8 mouse cellular contexts compared by ENCODE assay signal in genomic region chr5:113014808-113015235, GRCm38 (mm10). TPM values are rescaled to one million over a fixed set of nuclear protein-coding genes. Genes with fewer than 3 reads are reported as not detected.
A peak's percentile ranks its signal among the peaks of the same experiment; 100 is the strongest.
DNase-seq lines count a peak whose midpoint lies in the region; ATAC-seq lines count a peak whose summit lies in the region.

No protein-coding gene starts in this region.

- H3K27ac ChIP-seq in forebrain, embryonic 10.5 days, result peak overlapping the region; percentile 86
- 0 out of 2 replicates have a peak overlapping the region, but pooled peaks have one; percentile 7 for H3K27ac ChIP-seq in hindbrain, embryonic 12.5 days
- H3K27ac ChIP-seq in limb, embryonic 12.5 days, result no peak overlapping the region
- peak overlapping the region; percentile 69 for H3K27ac ChIP-seq in midbrain, embryonic 15.5 days

- peak overlapping the region; percentile 69 for H3K4me3 ChIP-seq in forebrain, embryonic 10.5 days
- peak overlapping the region; percentile 63 for H3K4me3 ChIP-seq in hindbrain, embryonic 12.5 days
- peak overlapping the region; percentile 60 for H3K4me3 ChIP-seq in limb, embryonic 12.5 days (replicated peaks)
- H3K4me3 ChIP-seq in midbrain, embryonic 15.5 days, result peak overlapping the region; percentile 74

- 3% methylated on average over 14 of the region's 14 CpGs for WGBS in forebrain, embryonic 10.5 days
- 4% methylated on average over 12 of the region's 14 CpGs for WGBS in hindbrain, embryonic 12.5 days
- WGBS in limb, embryonic 12.5 days, result 2% methylated on average over 14 of the region's 14 CpGs
- 2% methylated on average over 14 of the region's 14 CpGs for WGBS in midbrain, embryonic 15.5 days

- H3K27me3 ChIP-seq in forebrain, embryonic 10.5 days (ENCODE audit: poor library complexity, severe bottlenecking), result peaks cover 41% of the 10 kb centered on the region
- peaks cover 15% of the 10 kb centered on the region for H3K27me3 ChIP-seq in hindbrain, embryonic 12.5 days
- peaks cover 20% of the 10 kb centered on the region; the same call in 1 of the 2 replicates for H3K27me3 ChIP-seq in limb, embryonic 12.5 days
- no peaks in the 10 kb centered on the region for H3K27me3 ChIP-seq in midbrain, embryonic 15.5 days (replicated peaks)

- ATAC-seq in hindbrain, embryonic 12.5 days (ENCODE audit: low FRiP score), result peak; percentile 57; the same call in 1 of the 2 replicates
- ATAC-seq in limb, embryonic 12.5 days (ENCODE audit: insufficient number of reproducible peaks, insufficient read depth, low FRiP score, low TSS enrichment, low read depth), result peak; percentile 35; the same call in 1 of the 2 replicates
- peak; percentile 50; the same call in 1 of the 2 replicates for ATAC-seq in midbrain, embryonic 15.5 days (replicated peaks)

- DNase-seq in adrenal gland, adult 2 months, result peak; percentile 41
- no peak for DNase-seq in adrenal gland, postnatal 4 days (ENCODE audit: low spot score in 2 of 2)
- DNase-seq in brain, adult 2 months (ENCODE audit: low read depth, low spot score), result peak; percentile 50
- no peak for DNase-seq in forebrain, embryonic 10.5 days (ENCODE audit: extremely low spot score, low spot score)
- peak; percentile 54 to 59 for DNase-seq in urinary bladder, postnatal 36 days (ENCODE audit: low spot score in 2 of 2)

- H3K9me3 ChIP-seq in forebrain, embryonic 10.5 days, result no peaks in the 10 kb centered on the region
- H3K9me3 ChIP-seq in hindbrain, embryonic 12.5 days (replicated peaks), result no peaks in the 10 kb centered on the region
- no peaks in the 10 kb centered on the region for H3K9me3 ChIP-seq in limb, embryonic 12.5 days
- H3K9me3 ChIP-seq in midbrain, embryonic 15.5 days, result no peaks in the 10 kb centered on the region

- H3K4me1 ChIP-seq in forebrain, embryonic 10.5 days, result peaks cover 23% of the 10 kb centered on the region
- peaks cover 19% of the 10 kb centered on the region for H3K4me1 ChIP-seq in hindbrain, embryonic 12.5 days
- H3K4me1 ChIP-seq in limb, embryonic 12.5 days (replicated peaks), result peaks cover 19% of the 10 kb centered on the region
- H3K4me1 ChIP-seq in midbrain, embryonic 15.5 days, result peaks cover 21% of the 10 kb centered on the region

- no peaks in the 10 kb centered on the region for H3K36me3 ChIP-seq in forebrain, embryonic 10.5 days (replicated peaks)
- H3K36me3 ChIP-seq in hindbrain, embryonic 12.5 days, result no peaks in the 10 kb centered on the region
- H3K36me3 ChIP-seq in limb, embryonic 12.5 days, result 0 out of 2 replicates have a peak, but pooled peaks cover 4% of the 10 kb centered on the region
- no peaks in the 10 kb centered on the region for H3K36me3 ChIP-seq in midbrain, embryonic 15.5 days (replicated peaks)

- H3K9ac ChIP-seq in hindbrain, embryonic 12.5 days, result peak overlapping the region; percentile 70
- H3K9ac ChIP-seq in limb, embryonic 12.5 days (replicated peaks), result peak overlapping the region; percentile 78
- H3K9ac ChIP-seq in midbrain, embryonic 15.5 days, result peak overlapping the region; percentile 76

- H3K4me2 ChIP-seq in hindbrain, embryonic 12.5 days (replicated peaks), result peak overlapping the region; percentile 77
- peak overlapping the region; percentile 73 for H3K4me2 ChIP-seq in limb, embryonic 12.5 days
- H3K4me2 ChIP-seq in midbrain, embryonic 15.5 days, result peak overlapping the region; percentile 72

RNA-seq across cellular contexts. Expression of gene Grk3, which starts 0.8 kb away (rescaled TPM):
- 10 to 100 TPM; 20.6 to 22.5 TPM for total RNA-seq in adrenal gland, adult 2 months (2021)
- polyA plus RNA-seq in adrenal gland, adult 2 months (2012; rRNA removed), result 7.1 and 8.7 TPM in 2 replicates
- total RNA-seq in adrenal gland, postnatal 4 days (2021), result 10 to 100 TPM; 29.1 to 31.8 TPM
- 5.2 and 5.3 TPM in 2 replicates for polyA plus RNA-seq in forebrain, embryonic 10.5 days (2016; fragmentation: Nextera tagmentation; extraction: Ambion mirVana)
- polyA plus RNA-seq in hindbrain, embryonic 12.5 days (2016; fragmentation: Nextera tagmentation; extraction: Ambion mirVana), result 10.9 and 11.8 TPM in 2 replicates
- polyA plus RNA-seq in limb, embryonic 12.5 days (2016; fragmentation: Nextera tagmentation; extraction: Ambion mirVana), result 12.3 and 13.3 TPM in 2 replicates
- polyA plus RNA-seq in midbrain, embryonic 15.5 days (2015; fragmentation: Nextera tagmentation; extraction: Ambion mirVana), result 27.2 and 31.8 TPM in 2 replicates

RNA-seq across cellular contexts. Expression of gene Crybb2, which starts 55.1 kb away (rescaled TPM):
- not detected for total RNA-seq in adrenal gland, adult 2 months (2021)
- not detected in 2 replicates for polyA plus RNA-seq in adrenal gland, adult 2 months (2012; rRNA removed)
- not detected for total RNA-seq in adrenal gland, postnatal 4 days (2021)
- polyA plus RNA-seq in forebrain, embryonic 10.5 days (2016; fragmentation: Nextera tagmentation; extraction: Ambion mirVana), result not detected in 2 replicates
- not detected in 2 replicates for polyA plus RNA-seq in hindbrain, embryonic 12.5 days (2016; fragmentation: Nextera tagmentation; extraction: Ambion mirVana)
- not detected in 2 replicates for polyA plus RNA-seq in limb, embryonic 12.5 days (2016; fragmentation: Nextera tagmentation; extraction: Ambion mirVana)
- not detected in 2 replicates for polyA plus RNA-seq in midbrain, embryonic 15.5 days (2015; fragmentation: Nextera tagmentation; extraction: Ambion mirVana)

Comparison
In these comparisons a context has a peak if more than half of its experiments do, and no peak if none do; other contexts are left out.
1. DNase-seq: peak in adrenal gland, adult 2 months (single experiment), brain, adult 2 months (single experiment) and urinary bladder, postnatal 36 days (2 of 2); none in adrenal gland, postnatal 4 days (0 of 2) and forebrain, embryonic 10.5 days (single experiment).
2. Peak in every context shown above with its lines, with median percentiles within 50 percentile points of each other: H3K4me3 ChIP-seq, ATAC-seq, H3K4me2 ChIP-seq and H3K9ac ChIP-seq.